Mouse (Mus musculus) small intestine, adult 2 months (tissue): ENCODE measurements around the gene Slc1a6.

Experiments
- CTCF ChIP-seq: fragments of 200-500 bp; IDR thresholded peaks from 2 replicates; pipeline ENCODE4 v1.5.1; 2012; ENCODE audit warnings: low read depth, mild to moderate bottlenecking, control low read depth, inconsistent platforms, low read length, moderate library complexity, mixed read lengths; ENCODE audit not compliant: insufficient replicate concordance, insufficient read length; ENCODE audit errors: extremely low read depth
- POLR2A ChIP-seq: fragments of 200-500 bp; IDR thresholded peaks from 2 replicates; pipeline ENCODE4 v1.6.1; 2012; ENCODE audit warnings: low read depth, mild to moderate bottlenecking, control low read depth, inconsistent platforms, low read length, moderate library complexity

- TF ChIP-seq CTCF (no peak), POLR2A (no peak)
Observed at GRCm38 (mm10) chr10:78743721-78744120, 36.6 kb upstream of the Slc1a6 start.
